Mouse (Mus musculus) heart, embryonic 12.5 days (tissue): ENCODE results near the gene Zswim7. TPM values are rescaled to one million over a fixed set of nuclear protein-coding genes. Genes with fewer than 3 reads are reported as not detected.
"Not testable (repeated sequence)": the region's sequence is repeated elsewhere in the genome, so short reads cannot be mapped to it uniquely, and the experiment has no call there.

Source experiments
- ATAC-seq: fragments of 200-750 bp; cut with Nextera tagmentation; 2 replicates; pipeline ENCODE4 v1.8.0; 2017; ENCODE audit warnings: moderate TSS enrichment, moderate library complexity; ENCODE audit not compliant: insufficient number of reproducible peaks, low FRiP score
- H3K27ac ChIP-seq: fragments of 300-500 bp; sonication (generic); 2 replicates; pipeline ENCODE4 v1.5.1; 2016; ENCODE audit warnings: mild to moderate bottlenecking, moderate library complexity; ENCODE audit not compliant: poor library complexity, severe bottlenecking
- H3K27me3 ChIP-seq: fragments of 300-500 bp; sonication (generic); replicated peaks from 2 replicates; pipeline ENCODE4 v1.6.1; 2016; ENCODE audit warnings: mild to moderate bottlenecking, moderate library complexity
- H3K36me3 ChIP-seq: fragments of 300-500 bp; sonication (generic); 2 replicates; pipeline ENCODE4 v1.6.1; 2016; ENCODE audit warnings: mild to moderate bottlenecking, moderate library complexity
- H3K4me1 ChIP-seq: fragments of 300-500 bp; sonication (generic); replicated peaks from 2 replicates; pipeline ENCODE4 v1.6.1; 2016; ENCODE audit warnings: mild to moderate bottlenecking
- H3K4me2 ChIP-seq: fragments of 300-500 bp; sonication (generic); 2 replicates; pipeline ENCODE4 v1.6.1; 2016; ENCODE audit warnings: mild to moderate bottlenecking, moderate library complexity
- H3K4me3 ChIP-seq: fragments of 300-500 bp; sonication (generic); 2 replicates; pipeline ENCODE4 v1.5.1; 2016; ENCODE audit warnings: mild to moderate bottlenecking
- H3K9ac ChIP-seq: fragments of 300-500 bp; sonication (generic); 2 replicates; pipeline ENCODE4 v1.6.1; 2016; ENCODE audit warnings: mild to moderate bottlenecking, moderate library complexity
- H3K9me3 ChIP-seq: fragments of 300-500 bp; sonication (generic); replicated peaks from 2 replicates; pipeline ENCODE4 v1.6.1; 2016; ENCODE audit warnings: mild to moderate bottlenecking, moderate library complexity
- WGBS: fragments of 180-500 bp; shearing (Covaris S2); methylation state at CpG from one replicate; pipeline ENCODE4 v1.1.7; 2016; 5-methylcytosine and 5-hydroxymethylcytosine counted together
- polyA plus RNA-seq: library from polyadenylated mRNA; unstranded; fragments of >200 nt; fragmentation: Nextera tagmentation; extraction: Ambion mirVana; gene quantifications from 2 replicates; pipeline ENCODE4 v1.2.1, GENCODE M21; 2016

Zswim7 gene
- polyA plus RNA-seq, 1 experiment from 2014 or later = 18.7 TPM

DNA sequence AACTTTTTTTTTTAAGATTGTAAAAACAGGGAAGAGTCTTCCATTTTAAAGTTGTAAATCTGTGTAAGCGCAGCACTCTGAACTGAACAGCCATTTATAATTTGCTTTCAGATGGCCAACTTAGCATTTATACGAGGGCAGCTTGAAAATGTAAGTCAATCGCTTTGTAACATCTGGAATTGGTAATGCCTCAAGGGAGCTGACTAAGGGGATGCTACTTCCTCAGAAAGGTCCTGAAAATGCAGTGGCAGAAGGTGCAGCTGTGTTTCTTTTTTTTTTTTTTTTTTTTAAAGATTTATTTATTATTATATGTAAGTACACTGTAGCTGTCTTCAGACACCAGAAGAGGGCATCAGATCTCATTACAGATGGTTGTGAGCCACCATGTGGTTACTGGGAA, 2.8 kb upstream of the Zswim7 start:
- not testable (repeated sequence) for H3K9me3 ChIP-seq, H3K27me3 ChIP-seq, H3K4me2 ChIP-seq, H3K4me3 ChIP-seq, H3K4me1 ChIP-seq, ATAC-seq, H3K27ac ChIP-seq, H3K9ac ChIP-seq
- peaks cover 48% of the 10 kb centered on the region for H3K36me3 ChIP-seq
- WGBS = 98% methylated on average over 3 of the region's 3 CpGs

GRCm38 (mm10) chr11:62281601-62281997, 424 bp upstream of the Zswim7 start:
- Histone ChIP-seq H3K27ac (peak overlapping the region; percentile 79), H3K9ac (peak overlapping the region; percentile 81), H3K4me3 (peak overlapping the region; percentile 88), H3K4me1 (peaks cover 8% of the 10 kb centered on the region), H3K4me2 (peak overlapping the region; percentile 78), H3K36me3 (peaks cover 29% of the 10 kb centered on the region), H3K27me3 (no peaks in the 10 kb centered on the region), H3K9me3 (0 out of 2 replicates have a peak, but pooled peaks cover 4% of the 10 kb centered on the region)
- WGBS = 0% methylated on average over 42 of the region's 57 CpGs
- peak; percentile 86 for ATAC-seq

- no peak overlapping the region for H3K4me2 ChIP-seq
- ATAC-seq = no peak
- no peak overlapping the region for H3K4me3 ChIP-seq
- H3K27ac ChIP-seq = no peak overlapping the region
- H3K9ac ChIP-seq = no peak overlapping the region
- H3K4me1 ChIP-seq = peaks cover 8% of the 10 kb centered on the region
- no peaks in the 10 kb centered on the region for H3K27me3 ChIP-seq
- H3K9me3 ChIP-seq = 0 out of 2 replicates have a peak, but pooled peaks cover 4% of the 10 kb centered on the region
- H3K36me3 ChIP-seq = peaks cover under 1% of the 10 kb centered on the region; the same call in 1 of the 2 replicates
- WGBS = 7% methylated on average over 5 of the region's 5 CpGs
Observed at GRCm38 (mm10) chr11:62278027-62278426, 3.1 kb downstream of the Zswim7 start.

- no peak overlapping the region for H3K9ac ChIP-seq
- H3K27me3 ChIP-seq = no peaks in the 10 kb centered on the region
- peaks cover 5% of the 10 kb centered on the region for H3K4me1 ChIP-seq
- no peak for ATAC-seq
- H3K9me3 ChIP-seq = 0 out of 2 replicates have a peak, but pooled peaks cover 4% of the 10 kb centered on the region
- no peaks in the 10 kb centered on the region for H3K36me3 ChIP-seq
- no peak overlapping the region for H3K27ac ChIP-seq
- H3K4me3 ChIP-seq = no peak overlapping the region
- 46% methylated on average over 8 of the region's 8 CpGs for WGBS
- no peak overlapping the region for H3K4me2 ChIP-seq
Observed at GRCm38 (mm10) chr11:62277086-62277485, 4.1 kb downstream of the Zswim7 start.

- Histone ChIP-seq H3K9ac (no peak overlapping the region), H3K9me3 (no peaks in the 10 kb centered on the region), H3K27me3 (0 out of 2 replicates have a peak, but pooled peaks cover 11% of the 10 kb centered on the region), H3K27ac (no peak overlapping the region), H3K4me2 (no peak overlapping the region), H3K4me3 (no peak overlapping the region), H3K4me1 (peaks cover 11% of the 10 kb centered on the region), H3K36me3 (no peaks in the 10 kb centered on the region)
- WGBS = 46% methylated on average over 5 of the region's 5 CpGs
- ATAC-seq = no peak
Observed at GRCm38 (mm10) chr11:62270851-62271250, 10.3 kb downstream of the Zswim7 start.

GRCm38 (mm10) chr11:62269097-62269496, 12.1 kb downstream of the Zswim7 start:
- Histone ChIP-seq H3K27me3 (0 out of 2 replicates have a peak, but pooled peaks cover 18% of the 10 kb centered on the region), H3K36me3 (no peaks in the 10 kb centered on the region), H3K4me3 (no peak overlapping the region), H3K4me2 (no peak overlapping the region), H3K4me1 (peaks cover 13% of the 10 kb centered on the region), H3K9me3 (no peaks in the 10 kb centered on the region), H3K9ac (no peak overlapping the region), H3K27ac (no peak overlapping the region)
- ATAC-seq = no peak
- WGBS = 66% methylated on average over 12 of the region's 12 CpGs

- Histone ChIP-seq H3K27ac (no peak overlapping the region), H3K4me2 (no peak overlapping the region), H3K4me1 (peaks cover 19% of the 10 kb centered on the region), H3K4me3 (no peak overlapping the region), H3K9me3 (no peaks in the 10 kb centered on the region), H3K27me3 (0 out of 2 replicates have a peak, but pooled peaks cover 18% of the 10 kb centered on the region), H3K36me3 (no peaks in the 10 kb centered on the region), H3K9ac (no peak overlapping the region)
- no peak for ATAC-seq
- 70% methylated on average over 8 of the region's 8 CpGs for WGBS
Observed at GRCm38 (mm10) chr11:62268381-62268780, 12.8 kb downstream of the Zswim7 start.

DNA sequence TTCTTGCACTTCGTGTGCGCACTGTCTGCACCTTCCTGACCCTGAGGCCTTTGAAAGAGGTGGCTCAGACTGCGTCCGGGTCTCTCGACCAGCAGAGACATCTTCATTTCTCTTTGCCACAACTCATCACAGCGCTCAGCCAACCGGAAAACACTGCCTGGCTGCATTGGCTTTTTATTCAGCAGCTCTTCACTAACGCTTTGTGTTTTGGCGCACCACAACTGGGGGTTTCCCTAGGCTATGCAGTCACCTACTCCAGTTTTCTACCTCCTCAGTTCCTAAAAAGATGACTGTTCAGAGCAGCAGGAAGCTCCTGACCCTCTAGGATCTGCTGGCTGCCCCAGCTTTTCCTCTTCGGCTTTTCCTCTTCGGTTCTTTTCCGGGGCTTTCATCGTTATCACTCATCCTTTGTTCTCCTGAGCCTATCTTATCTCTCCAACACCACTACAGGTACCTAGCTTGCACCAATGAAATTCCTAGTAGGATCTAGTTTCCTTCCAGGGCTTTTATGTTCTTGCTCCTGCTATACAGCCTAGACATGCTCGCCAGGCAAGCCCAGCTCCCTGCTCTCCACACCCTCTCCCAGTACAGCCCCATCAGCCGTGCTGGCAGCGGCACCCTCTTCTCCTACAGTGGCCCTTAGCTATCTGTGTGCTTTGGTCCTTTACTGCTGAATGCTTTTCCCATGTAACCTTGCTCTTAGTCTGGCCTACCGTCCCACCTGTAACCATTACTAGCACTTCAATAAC, 14.5 kb downstream of the Zswim7 start:
- 39% methylated on average over 17 of the region's 17 CpGs for WGBS
- Histone ChIP-seq H3K9me3 (no peaks in the 10 kb centered on the region), H3K4me1 (peaks cover 19% of the 10 kb centered on the region), H3K4me2 (no peak overlapping the region), H3K27me3 (0 out of 2 replicates have a peak, but pooled peaks cover 24% of the 10 kb centered on the region), H3K4me3 (no peak overlapping the region), H3K36me3 (no peaks in the 10 kb centered on the region), H3K9ac (no peak overlapping the region), H3K27ac (no peak overlapping the region)
- ATAC-seq = no peak

DNA sequence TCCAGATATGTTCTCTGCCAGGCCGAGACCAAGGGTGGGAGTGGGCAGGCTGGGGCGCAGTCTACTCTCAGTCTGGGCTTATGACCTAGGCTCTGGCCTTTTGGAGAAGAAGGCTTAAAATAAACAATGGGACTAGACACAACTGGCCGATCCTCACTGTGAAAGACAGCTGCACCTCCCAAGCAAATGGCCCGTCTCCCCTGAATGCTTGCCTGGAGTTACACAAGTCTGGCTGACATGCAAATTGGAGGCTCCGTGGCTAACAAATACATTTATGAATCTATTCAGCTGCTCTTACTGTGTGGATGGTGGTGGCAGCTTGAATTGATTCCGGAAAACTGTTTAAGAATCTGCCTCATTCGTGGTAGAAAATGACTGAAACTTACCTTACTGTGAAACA, 15.5 kb downstream of the Zswim7 start:
- H3K9ac ChIP-seq = no peak overlapping the region
- WGBS = 84% methylated on average over 7 of the region's 7 CpGs
- no peak overlapping the region for H3K27ac ChIP-seq
- no peaks in the 10 kb centered on the region for H3K36me3 ChIP-seq
- peaks cover 33% of the 10 kb centered on the region; the same call in 1 of the 2 replicates for H3K27me3 ChIP-seq
- peaks cover 19% of the 10 kb centered on the region for H3K4me1 ChIP-seq
- no peak overlapping the region for H3K4me2 ChIP-seq
- no peak overlapping the region for H3K4me3 ChIP-seq
- no peaks in the 10 kb centered on the region for H3K9me3 ChIP-seq
- no peak for ATAC-seq

DNA sequence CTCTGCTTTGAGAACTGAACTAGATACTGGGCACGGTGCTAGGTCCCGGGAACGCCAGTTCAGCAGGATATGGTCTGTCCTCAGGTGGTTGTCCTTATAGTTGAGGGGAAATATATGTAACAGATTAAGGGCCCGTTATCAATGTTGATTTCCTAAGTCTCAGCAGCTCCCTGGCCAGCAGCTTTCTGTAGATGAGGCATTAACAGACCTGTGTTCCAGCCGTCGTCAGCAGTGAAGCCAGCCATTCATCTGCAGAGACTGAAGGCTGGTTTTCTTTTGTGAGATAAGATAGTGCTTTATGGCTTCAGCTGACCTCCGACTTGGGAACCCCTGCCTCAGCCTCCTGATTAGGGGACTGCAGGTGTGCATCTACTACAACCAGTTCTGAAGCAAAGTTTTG, 17.2 kb downstream of the Zswim7 start:
- ATAC-seq = no peak
- H3K36me3 ChIP-seq = no peaks in the 10 kb centered on the region
- peaks cover 35% of the 10 kb centered on the region; the same call in 1 of the 2 replicates for H3K27me3 ChIP-seq
- no peak overlapping the region for H3K9ac ChIP-seq
- WGBS = 26% methylated on average over 7 of the region's 7 CpGs
- no peak overlapping the region for H3K27ac ChIP-seq
- H3K4me1 ChIP-seq = peaks cover 22% of the 10 kb centered on the region
- H3K9me3 ChIP-seq = no peaks in the 10 kb centered on the region
- H3K4me3 ChIP-seq = no peak overlapping the region
- H3K4me2 ChIP-seq = no peak overlapping the region

DNA sequence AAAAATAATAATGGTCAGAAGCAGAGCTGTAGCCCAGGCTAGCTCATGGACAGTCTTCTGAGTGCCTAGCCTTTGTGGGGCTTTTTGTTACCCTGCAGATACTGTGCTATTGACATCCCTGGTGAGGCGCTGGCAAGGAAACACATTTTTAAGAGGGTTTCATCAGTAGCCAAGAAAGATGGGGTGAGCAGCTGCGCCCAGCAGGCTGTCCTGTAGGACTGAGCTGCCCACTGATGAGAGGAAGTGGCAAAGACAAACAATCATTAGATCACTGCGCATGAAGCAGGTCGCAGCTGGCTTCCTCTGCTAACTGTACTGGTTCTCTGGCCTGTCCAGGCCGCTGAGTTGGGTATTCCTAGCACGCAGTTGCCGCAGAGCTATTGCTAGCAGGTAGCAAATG, 17.6 kb downstream of the Zswim7 start:
- WGBS = 77% methylated on average over 7 of the region's 7 CpGs
- Histone ChIP-seq H3K4me1 (peaks cover 25% of the 10 kb centered on the region), H3K27ac (no peak overlapping the region), H3K36me3 (no peaks in the 10 kb centered on the region), H3K4me2 (no peak overlapping the region), H3K27me3 (peaks cover 31% of the 10 kb centered on the region; the same call in 1 of the 2 replicates), H3K9me3 (no peaks in the 10 kb centered on the region), H3K4me3 (no peak overlapping the region), H3K9ac (no peak overlapping the region)
- ATAC-seq = no peak
